Mouse (Mus musculus) gastrocnemius, adult 18-20 months (tissue): ENCODE measurements at regions not wholly inside any gene's neighbourhood (a gene's known extent, or its start where the extent isn't known, plus 50 kb on each side); places are given as distances from the start of the nearest gene placed in this dataset.

Experiments
- DNase-seq: peaks from one replicate; pipeline ENCODE4 v3.0.0; 2021; ENCODE audit warnings: low spot score

DNA sequence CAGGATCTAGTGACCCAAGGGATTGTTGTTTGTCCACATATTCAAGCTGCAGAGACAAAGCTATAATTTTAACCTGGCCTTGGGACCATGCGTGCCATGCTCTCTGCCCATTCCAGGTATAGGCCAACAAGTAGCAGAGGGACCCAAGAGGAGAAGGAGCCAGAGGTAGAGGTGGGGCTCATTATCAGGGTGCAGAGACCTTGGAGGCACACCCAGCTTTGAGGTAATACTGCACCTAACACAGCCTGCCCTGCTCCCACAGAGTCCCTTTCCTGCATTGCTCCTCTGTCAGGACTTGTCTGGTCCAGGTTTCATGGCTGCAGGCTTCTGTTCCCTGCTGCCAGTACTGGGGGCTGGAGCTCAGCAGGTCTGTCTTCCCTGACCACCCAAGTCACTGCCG lies 108.4 kb upstream of the Med13l start:
- DNase-seq: no peak

DNA sequence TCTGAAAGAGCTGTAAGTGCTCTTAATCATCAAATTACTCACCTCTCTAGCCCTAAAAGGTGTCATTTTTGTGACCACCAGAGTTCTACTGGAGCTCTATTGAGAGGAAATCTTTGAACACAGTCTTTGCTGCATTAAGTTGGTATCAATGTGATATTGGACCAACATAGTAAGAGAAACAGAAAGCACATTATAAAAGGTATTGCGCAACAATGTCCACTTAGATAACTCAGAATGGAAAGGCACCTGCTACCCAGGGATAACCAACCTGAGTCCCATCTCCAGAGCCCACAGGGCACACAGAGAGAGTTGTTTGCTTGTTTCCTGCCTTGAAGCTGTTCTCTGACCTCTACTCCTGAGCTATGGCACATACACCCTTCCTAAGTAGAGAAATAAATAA lies 106.4 kb upstream of the Med13l start:
- DNase-seq: no peak

DNA sequence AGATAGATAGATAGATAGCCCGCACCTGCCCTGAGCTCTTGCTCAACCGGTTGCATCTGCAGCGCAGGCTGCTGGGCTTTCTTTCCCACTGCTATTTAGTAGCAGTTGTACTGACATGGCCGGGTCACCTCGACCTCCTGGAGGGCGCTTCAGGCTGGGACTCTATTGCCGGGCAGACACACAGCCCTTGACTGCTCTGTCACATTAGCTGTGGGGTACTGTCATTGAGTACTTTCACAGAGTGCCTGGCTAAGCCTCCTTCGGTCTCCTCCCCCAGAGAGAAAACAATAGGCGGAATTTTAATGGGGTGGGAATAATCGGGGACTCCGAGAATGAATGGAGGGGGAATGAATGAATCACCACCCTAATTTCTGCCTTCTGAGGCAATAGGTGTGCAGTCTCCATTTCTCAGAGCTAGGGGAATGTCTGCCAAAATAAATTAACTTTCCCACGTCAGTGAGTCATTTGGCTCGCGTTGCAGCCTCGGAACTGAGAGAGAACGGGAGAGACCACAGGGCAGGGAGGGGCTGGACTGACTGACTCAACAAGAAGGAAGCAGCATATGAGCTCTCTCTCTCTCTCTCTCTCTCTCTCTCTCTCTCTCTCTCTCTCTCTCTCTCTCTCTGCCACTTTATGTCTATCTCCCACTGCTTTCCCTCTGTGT lies 101.6 kb upstream of the Med13l start:
- DNase-seq: peak; percentile 75

DNA sequence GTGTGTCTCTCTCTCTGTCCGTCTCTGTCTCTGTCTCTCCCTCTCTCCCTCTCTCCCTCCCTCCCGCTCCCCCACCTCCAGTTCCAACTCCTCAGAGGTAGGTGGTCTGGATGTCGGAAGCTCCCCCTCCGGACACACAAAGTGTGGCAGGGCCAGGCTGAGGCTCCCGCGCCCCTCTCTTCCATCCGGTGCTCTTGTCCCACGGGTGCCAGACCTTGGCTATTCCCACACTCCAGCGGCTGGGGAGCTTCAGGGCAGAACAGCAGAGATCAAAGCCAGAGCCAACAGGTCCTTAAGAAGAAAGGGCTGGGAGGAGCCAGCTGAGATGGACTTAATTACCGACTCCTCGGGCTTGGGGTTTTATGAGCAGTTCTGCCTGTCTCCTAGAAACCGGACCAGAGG lies 101.1 kb upstream of the Med13l start:
- no peak for DNase-seq

DNA sequence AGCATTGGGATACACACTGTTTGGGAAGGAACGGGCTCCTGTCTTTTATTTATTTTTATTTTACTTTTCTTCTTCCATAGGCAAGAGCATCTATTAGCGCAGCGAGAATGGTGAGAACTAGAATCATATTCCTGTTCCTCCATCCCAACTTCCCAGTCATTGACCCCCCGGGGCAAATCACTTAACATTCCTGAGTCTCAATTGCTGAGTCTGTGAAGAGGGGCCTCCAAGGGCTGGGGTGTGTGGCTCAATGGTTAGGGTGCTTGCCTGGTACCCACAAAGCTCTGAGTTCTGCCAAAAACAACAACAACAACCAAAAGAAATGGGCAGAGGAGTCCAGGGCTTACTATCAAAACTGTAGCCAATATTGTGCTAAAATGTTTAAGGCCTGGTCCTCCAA lies 98.5 kb upstream of the Med13l start:
- DNase-seq: no peak

DNA sequence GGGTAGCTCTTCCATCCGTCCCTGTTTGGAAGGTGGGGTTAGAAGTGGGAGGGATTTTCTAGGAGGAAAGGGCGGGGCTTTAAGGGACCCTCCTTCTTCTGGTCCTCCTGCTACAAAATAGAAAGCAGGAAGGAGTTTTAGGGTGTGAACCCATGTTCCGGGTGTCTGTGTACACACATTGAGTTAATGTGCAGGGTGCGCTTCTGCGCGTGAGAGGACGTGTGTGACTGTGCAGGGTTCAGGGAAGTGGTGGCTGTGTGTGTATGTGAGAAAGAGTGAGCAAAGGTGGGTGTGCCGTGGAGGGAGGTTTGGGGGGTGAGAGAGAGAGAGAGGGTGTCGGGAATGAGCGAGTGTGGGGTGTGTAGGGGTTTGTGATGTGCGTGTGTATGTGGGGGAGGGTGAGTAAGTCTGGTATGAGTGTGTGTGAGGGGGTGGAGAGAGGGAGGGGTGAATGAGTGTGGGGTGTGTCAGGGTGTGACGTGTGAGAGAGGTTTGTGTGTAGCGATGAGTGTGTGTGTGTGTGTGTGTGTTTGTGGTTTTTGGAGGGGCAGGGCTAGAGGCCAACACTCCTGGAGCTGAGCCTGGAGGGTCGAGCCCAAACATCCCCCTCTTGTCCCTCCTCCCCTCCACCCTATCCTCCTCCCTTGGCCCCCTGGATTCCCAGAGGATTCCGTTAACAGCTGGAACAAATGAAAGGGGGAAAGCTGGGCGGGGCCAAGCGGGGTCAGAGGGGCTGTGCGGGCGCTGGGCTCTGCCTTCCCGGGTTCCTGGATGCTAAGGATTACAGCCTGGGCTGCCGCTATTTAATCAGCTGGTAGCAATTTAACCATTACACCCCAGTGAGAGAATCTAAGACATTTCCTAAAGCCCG lies 95.3 kb upstream of the Med13l start:
- DNase-seq: peak; percentile 52

DNA sequence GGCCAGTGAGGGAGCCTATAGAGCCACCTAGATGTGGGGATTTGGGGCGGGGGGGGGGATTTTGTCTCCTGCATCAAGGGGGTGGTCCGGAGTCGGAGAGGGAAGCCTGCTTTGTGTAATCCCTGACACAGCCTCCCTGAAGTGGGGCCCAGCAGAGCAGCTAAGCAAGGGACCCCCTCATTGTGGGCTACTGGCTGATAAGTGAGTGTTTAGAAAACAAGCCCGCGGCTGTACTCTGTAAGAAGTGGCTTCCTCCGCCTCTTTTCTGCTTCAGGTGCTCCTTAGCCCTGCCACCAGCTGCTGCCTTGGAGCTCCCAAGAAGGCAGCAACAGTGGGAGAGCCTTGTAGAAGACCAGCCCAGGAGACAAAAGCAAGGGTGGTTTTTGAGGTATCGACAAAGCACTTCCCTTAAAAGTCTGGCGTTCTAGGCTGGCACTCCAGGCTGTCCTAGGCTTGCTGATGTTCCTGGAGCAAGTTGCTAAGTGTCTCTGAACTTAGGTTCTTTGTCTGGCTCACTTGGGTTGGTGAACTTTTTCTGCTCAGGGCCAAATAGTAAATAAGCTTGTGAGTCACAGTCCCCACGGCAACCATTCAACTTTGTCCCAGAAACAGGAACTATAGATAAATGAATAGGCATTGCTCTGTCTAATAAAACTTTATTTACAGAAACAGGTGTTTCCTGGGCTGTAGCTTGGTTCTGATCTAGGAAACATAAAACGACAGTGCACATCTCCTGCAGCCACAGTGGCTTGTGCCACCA lies 94.3 kb upstream of the Med13l start:
- DNase-seq: no peak

DNA sequence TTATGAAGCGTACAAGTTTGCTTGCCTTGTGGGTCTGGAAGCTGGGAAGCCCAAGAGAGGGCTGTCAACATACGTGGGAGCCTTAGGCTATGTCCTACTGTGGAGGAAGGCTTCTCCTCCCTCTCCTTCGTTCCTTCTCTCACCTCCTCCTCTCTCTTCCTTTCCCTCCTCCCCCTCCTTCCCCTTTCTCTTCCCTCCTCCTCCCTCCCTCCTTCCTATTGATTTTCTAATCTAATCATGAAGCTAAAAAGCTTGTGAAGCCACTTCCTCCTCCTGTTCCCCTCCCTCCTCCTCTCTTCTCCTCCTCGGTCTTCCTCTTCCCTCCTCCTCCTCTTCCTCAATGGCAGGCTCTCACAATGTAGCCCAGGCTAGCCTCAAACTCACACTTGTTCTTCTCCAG lies 91.7 kb upstream of the Med13l start:
- DNase-seq: no peak

DNA sequence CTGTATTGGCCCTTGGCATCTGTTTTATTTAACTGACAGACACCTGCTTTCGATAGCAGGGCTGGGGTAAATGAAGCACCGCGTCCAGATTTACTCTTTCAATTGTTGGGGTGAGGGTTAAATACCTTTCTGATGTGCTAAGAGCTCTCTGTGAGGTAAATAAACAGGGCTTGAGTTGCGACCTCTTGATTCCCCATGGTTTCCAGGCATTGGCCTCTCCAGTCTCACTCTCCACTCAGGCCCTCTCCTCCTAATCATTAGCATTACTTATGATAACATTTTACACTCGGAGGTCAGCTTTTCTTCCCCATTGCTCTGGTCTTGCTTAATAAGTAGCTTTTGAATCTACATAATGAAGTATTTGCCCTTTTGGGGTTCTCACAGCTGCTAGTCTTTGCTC lies 88.9 kb upstream of the Med13l start:
- no peak for DNase-seq

DNA sequence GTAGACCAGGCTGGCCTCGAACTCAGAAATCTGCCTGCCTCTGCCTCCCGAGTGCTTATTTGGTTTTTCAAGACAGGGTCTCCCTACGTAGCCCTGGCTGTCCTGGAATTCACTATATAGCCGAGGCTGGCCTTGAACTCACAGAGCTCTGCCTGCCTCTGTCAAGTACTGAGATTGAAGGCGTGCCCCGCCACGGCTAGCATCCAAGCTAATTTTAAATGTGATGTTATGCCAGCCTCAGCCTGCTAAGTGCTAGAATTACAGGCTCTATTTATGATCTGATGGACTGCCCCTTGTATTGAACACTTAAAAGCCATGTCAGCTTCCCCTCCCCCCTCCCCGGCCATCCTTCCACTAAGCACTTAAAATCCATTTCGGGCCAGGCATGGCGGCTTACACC lies 88.2 kb upstream of the Med13l start:
- peak; percentile 54 for DNase-seq

DNA sequence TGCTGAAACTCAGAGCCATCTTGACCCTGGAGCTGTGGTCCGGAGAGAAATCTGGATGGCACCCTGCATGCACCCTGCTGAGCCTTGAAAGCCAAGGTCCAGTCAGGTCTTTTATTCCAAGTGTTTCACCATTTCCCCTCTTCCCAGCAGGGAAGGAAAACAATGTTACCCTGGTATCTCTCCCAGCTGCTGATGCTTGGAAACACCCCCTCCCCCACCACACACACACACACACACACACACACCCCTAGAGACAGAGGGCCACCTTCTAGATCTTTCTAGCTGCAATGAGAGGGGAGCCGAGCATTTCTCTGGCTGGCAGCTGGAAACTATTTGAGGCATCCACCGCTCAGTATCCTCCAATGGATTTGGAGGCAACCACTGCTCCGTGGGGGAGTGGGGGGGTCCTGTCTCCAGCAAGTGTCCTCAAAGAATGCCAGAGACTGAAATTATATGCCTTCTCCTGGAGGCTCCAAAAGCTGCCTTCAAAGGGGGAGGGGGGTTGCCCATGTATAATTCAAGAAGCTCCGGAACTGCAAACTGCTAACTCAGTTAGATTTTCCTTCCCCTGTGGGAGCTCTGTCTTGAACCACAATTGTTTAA lies 87.2 kb upstream of the Med13l start:
- no peak for DNase-seq

DNA sequence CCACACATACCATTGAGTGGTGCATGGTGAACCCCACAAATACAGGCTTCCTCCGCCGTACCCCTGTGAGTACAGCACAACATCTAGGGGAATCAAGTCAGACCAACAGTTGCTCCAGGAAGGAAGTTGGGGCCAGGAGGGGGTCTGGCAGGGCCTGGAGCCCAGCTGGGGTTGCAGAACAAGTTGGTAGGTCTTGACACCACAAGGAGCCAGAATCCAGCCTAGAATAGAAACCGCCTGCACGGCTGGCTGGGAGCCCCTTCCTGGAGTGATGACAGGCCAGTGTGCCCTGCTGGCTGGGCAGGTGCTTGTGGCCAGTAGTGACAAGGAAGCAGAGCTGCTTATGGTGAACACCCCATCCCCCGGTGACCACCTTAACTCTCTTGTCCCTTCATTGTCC lies 83.9 kb upstream of the Med13l start:
- DNase-seq: peak; percentile 79

DNA sequence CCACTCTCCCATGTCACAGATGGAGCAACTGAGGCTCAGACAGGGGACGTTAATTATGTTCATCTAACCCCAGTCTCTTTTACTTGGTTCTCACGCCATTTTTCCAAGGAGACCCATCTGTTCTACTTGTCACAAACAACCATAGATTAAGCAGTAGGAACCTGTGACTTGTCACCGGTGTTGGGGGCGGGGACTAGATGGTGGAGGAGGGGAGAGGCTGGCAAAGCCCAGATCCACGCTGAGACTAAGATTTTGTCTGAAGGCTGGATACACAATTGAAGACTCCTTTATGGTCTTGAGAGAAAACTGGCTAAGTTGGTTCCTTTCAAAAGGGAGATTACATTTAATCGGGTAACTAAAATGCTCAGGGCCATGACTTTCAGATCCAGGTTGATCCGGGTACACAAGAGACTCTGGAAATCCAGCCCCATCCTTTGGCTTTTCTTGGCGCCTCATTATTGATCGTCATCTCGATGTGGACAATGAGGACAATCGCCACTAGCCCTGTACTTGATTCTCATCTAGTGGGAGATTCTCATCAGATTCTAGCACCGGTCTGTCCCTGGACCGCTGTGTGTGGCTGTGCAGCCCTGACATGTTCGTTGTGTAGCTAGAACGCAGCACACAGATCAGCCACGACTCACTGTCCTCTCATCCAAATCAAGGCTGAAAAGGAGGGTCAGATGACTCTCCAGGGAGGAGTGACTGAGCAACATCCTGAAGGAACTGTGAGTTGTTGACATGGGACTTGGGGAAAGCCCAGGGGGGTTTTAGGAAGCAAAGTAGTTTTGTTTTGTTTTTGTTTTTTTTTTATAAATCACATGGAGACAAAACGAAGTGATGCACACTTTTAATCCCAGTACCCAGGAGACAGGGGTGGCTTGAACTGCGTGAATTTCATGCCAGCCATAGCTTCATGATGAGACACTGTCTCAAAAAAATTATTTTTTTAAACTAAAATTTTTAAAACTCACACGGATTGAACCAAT lies 83.1 kb upstream of the Med13l start:
- no peak for DNase-seq

DNA sequence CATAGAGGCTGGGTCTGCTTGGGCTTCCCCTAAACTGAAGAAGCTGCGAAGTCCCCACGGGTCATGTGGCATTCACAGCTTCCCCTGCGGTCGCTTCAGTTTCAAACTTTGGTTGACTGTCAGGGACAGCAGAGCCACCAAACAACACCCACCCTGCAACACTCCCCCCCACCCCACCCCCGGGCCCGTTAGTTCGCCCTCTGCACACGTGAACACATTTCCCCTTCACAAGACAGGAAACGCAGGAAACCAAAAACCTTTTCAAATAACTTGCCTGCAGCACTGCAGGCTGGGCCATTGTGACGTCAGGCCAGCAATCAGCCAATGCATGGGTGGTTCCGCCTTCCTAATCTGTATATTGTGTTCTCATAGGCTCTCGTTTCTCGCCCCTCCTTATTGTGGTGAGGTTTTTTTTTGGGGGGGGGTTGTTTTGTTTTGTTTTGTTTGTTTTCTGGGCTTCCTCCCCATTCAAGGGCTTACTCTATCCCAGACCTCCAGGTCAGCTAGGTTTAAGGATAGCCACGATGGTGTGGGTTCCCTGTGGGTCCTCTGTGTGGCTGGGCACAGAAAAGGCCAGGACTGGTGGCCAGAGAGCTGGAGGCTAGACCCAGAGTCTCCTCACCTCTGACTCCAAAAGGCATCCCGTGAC lies 82.2 kb upstream of the Med13l start:
- peak; percentile 72 for DNase-seq

DNA sequence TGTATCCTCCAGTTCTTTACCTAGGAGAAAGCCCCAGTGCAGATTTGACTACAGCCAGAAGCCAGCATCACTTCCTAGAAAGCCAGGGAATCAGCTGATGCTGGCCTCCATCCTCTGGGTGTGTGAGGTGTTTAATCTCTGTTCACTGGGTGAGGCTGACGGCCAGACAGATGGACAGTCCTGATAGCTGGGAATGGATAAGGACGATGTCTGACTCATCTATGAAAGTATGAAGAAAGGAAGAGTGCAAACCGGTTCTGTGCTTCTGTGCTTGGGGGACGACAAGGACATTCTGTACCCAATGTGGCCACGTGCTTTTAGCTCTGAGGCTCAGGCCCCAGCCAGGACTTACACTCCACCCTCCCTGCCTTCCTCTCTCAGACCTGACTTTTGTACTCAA lies 80.5 kb upstream of the Med13l start:
- peak; percentile 27 for DNase-seq

DNA sequence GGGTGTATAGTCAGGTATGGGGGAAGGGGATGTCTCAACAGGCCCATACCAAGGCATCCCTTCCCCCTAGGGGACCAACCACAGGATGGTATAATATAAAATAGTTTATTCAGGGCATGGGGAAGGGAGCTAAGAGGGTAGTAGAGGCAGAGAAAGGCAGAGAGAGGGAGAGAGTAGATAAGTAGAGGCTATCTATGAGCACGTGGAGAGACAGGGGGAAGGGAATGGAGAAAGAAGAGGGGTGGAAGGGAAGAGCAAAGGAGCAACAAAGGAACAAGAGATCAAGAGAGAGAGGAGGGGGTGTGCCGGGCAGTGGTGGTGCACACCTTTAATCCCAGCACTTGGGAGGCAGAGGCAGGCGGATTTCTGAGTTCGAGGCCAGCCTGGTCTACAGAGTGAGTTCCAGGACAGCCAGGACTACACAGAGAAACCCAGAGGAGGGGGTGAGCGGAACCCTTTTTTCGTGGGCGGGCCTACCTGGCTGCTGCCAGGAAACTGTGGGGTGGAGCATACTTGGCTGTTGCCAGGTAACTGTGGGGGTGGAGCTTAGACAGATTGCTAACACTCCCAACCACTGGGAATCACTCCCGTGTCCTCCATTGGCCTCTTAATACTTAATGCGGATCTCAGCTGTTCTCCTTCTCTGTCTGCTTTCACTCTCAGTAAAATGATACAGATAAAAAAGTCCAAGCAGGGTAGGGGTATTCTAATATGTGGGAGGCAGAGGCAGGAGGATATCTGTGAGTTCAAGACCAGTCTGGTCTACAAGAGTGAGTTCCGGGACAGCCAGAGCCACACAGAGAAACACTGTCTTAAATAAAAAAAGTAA lies 79.3 kb upstream of the Med13l start:
- no peak for DNase-seq

DNA sequence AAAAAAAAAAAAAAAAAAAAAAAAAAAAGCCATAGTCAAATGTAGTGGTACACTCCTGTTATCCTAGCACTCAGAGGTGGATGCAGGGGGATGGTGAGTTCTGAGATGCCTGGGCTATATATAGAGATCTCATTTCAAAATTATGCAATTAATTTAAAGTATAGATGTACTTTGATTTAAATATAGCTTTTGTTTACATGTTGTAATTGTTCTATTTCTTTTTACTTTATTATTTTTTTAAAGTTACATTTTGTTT lies 78.8 kb upstream of the Med13l start:
- DNase-seq: no peak

DNA sequence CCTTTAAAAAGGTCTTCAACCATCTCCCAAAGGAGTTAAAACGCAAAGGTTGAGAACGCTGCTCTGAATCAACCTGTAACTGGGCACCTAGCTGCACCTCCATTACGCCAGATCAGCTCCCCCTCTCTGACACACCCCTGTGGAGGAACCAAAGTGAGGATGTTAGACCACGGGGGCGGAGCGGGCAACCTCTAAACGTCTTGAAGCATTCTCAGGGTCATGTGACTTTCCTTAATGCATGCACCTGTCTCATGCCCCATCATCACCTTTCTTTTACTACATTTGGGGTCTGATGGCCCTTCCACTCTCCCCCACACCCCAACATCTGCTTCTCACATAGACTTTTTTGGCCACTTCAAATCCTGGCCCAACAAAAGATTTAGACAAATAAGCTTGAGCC lies 77.9 kb upstream of the Med13l start:
- no peak for DNase-seq

DNA sequence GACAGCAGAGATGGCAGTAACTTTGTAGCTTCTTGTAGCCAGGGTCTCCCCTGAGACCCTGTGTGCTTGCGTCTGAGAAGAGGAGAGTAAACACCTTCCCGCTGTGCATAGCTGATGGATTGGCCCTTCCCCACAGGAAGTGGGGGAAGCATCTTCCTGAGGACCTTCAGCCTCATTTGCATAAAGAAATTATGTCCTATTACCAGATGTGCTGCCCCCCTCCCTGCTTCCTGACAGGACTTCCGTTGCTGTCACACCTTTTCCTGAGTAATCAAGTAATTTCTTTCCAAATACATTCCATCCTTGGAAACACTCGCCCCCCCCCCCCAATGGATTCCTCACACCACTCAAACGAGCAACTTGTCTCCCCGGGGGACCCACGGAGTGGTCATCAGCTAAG lies 77.5 kb upstream of the Med13l start:
- DNase-seq: no peak

DNA sequence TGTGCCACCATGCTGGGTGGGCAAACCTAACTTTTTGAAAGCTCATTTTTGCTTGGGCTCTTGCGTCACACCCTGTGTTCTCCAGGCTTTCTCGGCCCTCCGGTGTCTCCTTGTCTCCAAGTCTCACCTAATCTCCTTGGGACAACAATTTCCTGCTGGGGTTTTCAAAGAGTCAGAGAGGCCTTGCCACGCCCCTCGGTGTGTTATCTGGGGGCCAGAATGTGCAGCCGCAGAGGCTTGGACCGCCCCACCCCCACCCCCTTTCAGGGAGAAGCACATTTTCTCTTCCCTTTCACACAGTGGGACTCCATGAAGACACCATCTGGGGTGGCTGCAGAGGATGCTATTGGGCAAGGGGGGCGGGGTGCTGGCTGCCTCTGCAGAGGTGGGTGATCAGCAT lies 76.9 kb upstream of the Med13l start:
- no peak for DNase-seq
